Mouse (Mus musculus) ES-E14 (cell line): Measurements from ENCODE around the gene Pgr.

Experiments
- CHD2 ChIP-seq: IDR thresholded peaks from 2 replicates; pipeline ENCODE4 v1.6.1; 2014; ENCODE audit warnings: mild to moderate bottlenecking, low read depth, low read length, inconsistent platforms
- ZC3H11A ChIP-seq: IDR thresholded peaks from 2 replicates; pipeline ENCODE4 v1.6.1; 2012; ENCODE audit warnings: low read depth, mild to moderate bottlenecking, inconsistent platforms, low read length, borderline replicate concordance

GRCm38 (mm10) chr9:8857455-8857854 lies 42.2 kb upstream of the Pgr start:
- no peak for TF ChIP-seq ZC3H11A
- no peak for TF ChIP-seq CHD2
